Mouse (Mus musculus) intestine, embryonic 15.5 days (tissue): Measurements from ENCODE around the gene Atp6v0e. TPM values are rescaled to one million over a fixed set of nuclear protein-coding genes. Genes with fewer than 3 reads are reported as not detected.
A peak's percentile ranks its signal among the peaks of the same experiment; 100 is the strongest.

Source experiments
- ATAC-seq: fragments of 200-750 bp; cut with Nextera tagmentation; 2 replicates; pipeline ENCODE4 v1.8.0; 2017; ENCODE audit warnings: moderate TSS enrichment, moderate library complexity
- H3K27ac ChIP-seq: fragments of 300-500 bp; sonication (generic); 2 replicates; pipeline ENCODE4 v1.5.1; 2015; ENCODE audit warnings: mild to moderate bottlenecking, inconsistent platforms
- H3K27me3 ChIP-seq: fragments of 300-500 bp; sonication (generic); replicated peaks from 2 replicates; pipeline ENCODE4 v1.6.1; 2015; ENCODE audit warnings: inconsistent platforms
- H3K36me3 ChIP-seq: fragments of 300-500 bp; sonication (generic); 2 replicates; pipeline ENCODE4 v1.6.1; 2015; ENCODE audit warnings: inconsistent platforms
- H3K4me1 ChIP-seq: fragments of 300-500 bp; sonication (generic); replicated peaks from 2 replicates; pipeline ENCODE4 v1.6.1; 2015; ENCODE audit warnings: inconsistent platforms
- H3K4me2 ChIP-seq: fragments of 300-500 bp; sonication (generic); replicated peaks from 2 replicates; pipeline ENCODE4 v1.6.1; 2015; ENCODE audit warnings: mild to moderate bottlenecking, inconsistent platforms
- H3K4me3 ChIP-seq: fragments of 300-500 bp; sonication (generic); replicated peaks from 2 replicates; pipeline ENCODE4 v1.5.1; 2015; ENCODE audit warnings: inconsistent platforms
- H3K9ac ChIP-seq: fragments of 300-500 bp; sonication (generic); 2 replicates; pipeline ENCODE4 v1.6.1; 2015; ENCODE audit warnings: inconsistent platforms
- H3K9me3 ChIP-seq: fragments of 300-500 bp; sonication (generic); 2 replicates; pipeline ENCODE4 v1.6.1; 2016; ENCODE audit warnings: inconsistent platforms
- WGBS: fragments of 180-500 bp; shearing (Covaris S2); methylation state at CpG from one replicate; pipeline ENCODE4 v1.1.7; 2015; 5-methylcytosine and 5-hydroxymethylcytosine counted together
- polyA plus RNA-seq: library from polyadenylated mRNA; unstranded; fragments of >200 nt; fragmentation: Nextera tagmentation; extraction: Ambion mirVana; gene quantifications from 2 replicates; pipeline ENCODE4 v1.2.1, GENCODE M21; 2015

Atp6v0e gene
- polyA plus RNA-seq = 259 and 286 TPM in 2 replicates

GRCm38 (mm10) chr17:26662978-26663683 is at the start of gene Atp6v0e:
Atp6v0e (plus strand) TSS chr17:26663231.
- peak within 1 kb of the TSS; percentile 59 for H3K4me3 ChIP-seq
- no peaks in the 10 kb centered on the region for H3K27me3 ChIP-seq
- WGBS = 2% methylated on average over 28 of the region's 28 CpGs
- H3K9me3 ChIP-seq = no peaks in the 10 kb centered on the region
- peak within 1 kb of the TSS; percentile 23; the same call in 1 of the 2 replicates for H3K27ac ChIP-seq
- H3K36me3 ChIP-seq = no peaks in the 10 kb centered on the region
- peak within 1 kb of the TSS; percentile 49 for H3K9ac ChIP-seq
- peak; percentile 92 for ATAC-seq
- H3K4me2 ChIP-seq = peak within 1 kb of the TSS; percentile 78
- peaks cover 14% of the 10 kb centered on the region for H3K4me1 ChIP-seq

GRCm38 (mm10) chr17:26614286-26614685 is 48.7 kb upstream of the Atp6v0e start:
- 67% methylated on average over 6 of the region's 6 CpGs for WGBS
- Histone ChIP-seq H3K4me1 (peaks cover 5% of the 10 kb centered on the region; the same call in 1 of the 2 replicates), H3K4me2 (no peak overlapping the region), H3K9me3 (no peaks in the 10 kb centered on the region), H3K27ac (no peak overlapping the region), H3K36me3 (peaks cover 16% of the 10 kb centered on the region), H3K9ac (no peak overlapping the region), H3K27me3 (no peaks in the 10 kb centered on the region), H3K4me3 (no peak overlapping the region)
- no peak for ATAC-seq

GRCm38 (mm10) chr17:26614708-26615486 is 48.1 kb upstream of the Atp6v0e start:
- Histone ChIP-seq H3K4me3 (no peak overlapping the region), H3K9me3 (no peaks in the 10 kb centered on the region), H3K4me2 (no peak overlapping the region), H3K4me1 (peaks cover 5% of the 10 kb centered on the region; the same call in 1 of the 2 replicates), H3K36me3 (peaks cover 16% of the 10 kb centered on the region), H3K9ac (no peak overlapping the region), H3K27me3 (no peaks in the 10 kb centered on the region), H3K27ac (no peak overlapping the region)
- WGBS = 79% methylated on average over 9 of the region's 9 CpGs
- ATAC-seq = no peak

- Histone ChIP-seq H3K4me2 (no peak overlapping the region), H3K4me1 (peaks cover 5% of the 10 kb centered on the region; the same call in 1 of the 2 replicates), H3K9ac (no peak overlapping the region), H3K9me3 (no peaks in the 10 kb centered on the region), H3K27ac (peak overlapping the region; percentile 63), H3K27me3 (no peaks in the 10 kb centered on the region), H3K36me3 (peaks cover 14% of the 10 kb centered on the region; the same call in 1 of the 2 replicates), H3K4me3 (no peak overlapping the region)
- ATAC-seq = peak; percentile 98
- 62% methylated on average over 2 of the region's 2 CpGs for WGBS
These were observed 46.3 kb upstream of the Atp6v0e start for GRCm38 (mm10) chr17:26616696-26617095.

- Histone ChIP-seq H3K4me1 (peaks cover 5% of the 10 kb centered on the region; the same call in 1 of the 2 replicates), H3K27ac (no peak overlapping the region), H3K27me3 (no peaks in the 10 kb centered on the region), H3K4me3 (no peak overlapping the region), H3K36me3 (peaks cover 18% of the 10 kb centered on the region), H3K9ac (no peak overlapping the region), H3K9me3 (no peaks in the 10 kb centered on the region), H3K4me2 (no peak overlapping the region)
- WGBS = 76% methylated on average over 5 of the region's 5 CpGs
- ATAC-seq = no peak
These were observed 44.5 kb upstream of the Atp6v0e start for GRCm38 (mm10) chr17:26618498-26618897.

- ATAC-seq = no peak
- Histone ChIP-seq H3K36me3 (peaks cover 23% of the 10 kb centered on the region), H3K9ac (no peak overlapping the region), H3K4me1 (peaks cover 5% of the 10 kb centered on the region; the same call in 1 of the 2 replicates), H3K4me3 (no peak overlapping the region), H3K4me2 (no peak overlapping the region), H3K9me3 (no peaks in the 10 kb centered on the region), H3K27ac (no peak overlapping the region), H3K27me3 (no peaks in the 10 kb centered on the region)
- 82% methylated on average over 6 of the region's 6 CpGs for WGBS
These were observed 43.5 kb upstream of the Atp6v0e start for GRCm38 (mm10) chr17:26619577-26619976.

- Histone ChIP-seq H3K27me3 (no peaks in the 10 kb centered on the region), H3K9ac (no peak overlapping the region), H3K4me1 (peaks cover 5% of the 10 kb centered on the region; the same call in 1 of the 2 replicates), H3K9me3 (no peaks in the 10 kb centered on the region), H3K4me3 (no peak overlapping the region), H3K27ac (no peak overlapping the region), H3K36me3 (peaks cover 28% of the 10 kb centered on the region), H3K4me2 (no peak overlapping the region)
- WGBS = 91% methylated on average over 6 of the region's 6 CpGs
- ATAC-seq = no peak
These were observed 42.7 kb upstream of the Atp6v0e start for GRCm38 (mm10) chr17:26620292-26620691.

GRCm38 (mm10) chr17:26620786-26621766 is 42.0 kb upstream of the Atp6v0e start:
- Histone ChIP-seq H3K27ac (no peak overlapping the region), H3K4me1 (peaks cover 5% of the 10 kb centered on the region; the same call in 1 of the 2 replicates), H3K4me3 (no peak overlapping the region), H3K4me2 (no peak overlapping the region), H3K36me3 (peaks cover 28% of the 10 kb centered on the region), H3K9me3 (no peaks in the 10 kb centered on the region), H3K27me3 (no peaks in the 10 kb centered on the region), H3K9ac (0 out of 2 replicates have a peak overlapping the region, but pooled peaks have one; percentile 10)
- WGBS = 85% methylated on average over 17 of the region's 17 CpGs
- no peak for ATAC-seq

GRCm38 (mm10) chr17:26621912-26622311 is 41.1 kb upstream of the Atp6v0e start:
- no peak overlapping the region for H3K27ac ChIP-seq
- no peak for ATAC-seq
- H3K9me3 ChIP-seq = no peaks in the 10 kb centered on the region
- no peak overlapping the region for H3K9ac ChIP-seq
- H3K4me2 ChIP-seq = no peak overlapping the region
- WGBS = 78% methylated on average over 5 of the region's 5 CpGs
- H3K27me3 ChIP-seq = no peaks in the 10 kb centered on the region
- H3K36me3 ChIP-seq = peaks cover 24% of the 10 kb centered on the region
- H3K4me1 ChIP-seq = peaks cover 4% of the 10 kb centered on the region; the same call in 1 of the 2 replicates
- H3K4me3 ChIP-seq = no peak overlapping the region

- WGBS = 91% methylated on average over 6 of the region's 6 CpGs
- H3K36me3 ChIP-seq = peaks cover 18% of the 10 kb centered on the region
- no peaks in the 10 kb centered on the region for H3K27me3 ChIP-seq
- H3K4me3 ChIP-seq = no peak overlapping the region
- no peak overlapping the region for H3K4me2 ChIP-seq
- H3K27ac ChIP-seq = no peak overlapping the region
- no peaks in the 10 kb centered on the region for H3K4me1 ChIP-seq
- no peak overlapping the region for H3K9ac ChIP-seq
- H3K9me3 ChIP-seq = no peaks in the 10 kb centered on the region
- ATAC-seq = no peak
These were observed 39.0 kb upstream of the Atp6v0e start for GRCm38 (mm10) chr17:26623991-26624390.

GRCm38 (mm10) chr17:26624999-26625398 is 38.0 kb upstream of the Atp6v0e start:
- H3K27ac ChIP-seq = no peak overlapping the region
- peaks cover 22% of the 10 kb centered on the region for H3K36me3 ChIP-seq
- H3K27me3 ChIP-seq = no peaks in the 10 kb centered on the region
- no peak overlapping the region for H3K4me2 ChIP-seq
- no peaks in the 10 kb centered on the region for H3K4me1 ChIP-seq
- no peak overlapping the region for H3K9ac ChIP-seq
- WGBS = 94% methylated on average over 10 of the region's 10 CpGs
- ATAC-seq = no peak
- H3K9me3 ChIP-seq = no peaks in the 10 kb centered on the region
- H3K4me3 ChIP-seq = no peak overlapping the region
